Mouse (Mus musculus) lung, postnatal 0 days (tissue): ENCODE measurements around the gene D430041D05Rik. TPM values are rescaled to one million over a fixed set of nuclear protein-coding genes. Genes with fewer than 3 reads are reported as not detected.
"Not testable (repeated sequence)": the region's sequence is repeated elsewhere in the genome, so short reads cannot be mapped to it uniquely, and the experiment has no call there.

Experiments
- ATAC-seq: fragments of 200-750 bp; cut with Nextera tagmentation; 2 replicates; pipeline ENCODE4 v1.8.0; 2017; ENCODE audit warnings: moderate library complexity
- DNase-seq: peaks from one replicate; pipeline ENCODE4 v3.0.0-alpha.2; 2016; ENCODE audit warnings: low spot score
- H3K27ac ChIP-seq: fragments of 300-500 bp; sonication (generic); 2 replicates; pipeline ENCODE4 v1.5.1; 2014; ENCODE audit warnings: antibody characterized with exemption, mild to moderate bottlenecking, low read length, mixed read lengths
- H3K27me3 ChIP-seq: fragments of 300-500 bp; sonication (generic); replicated peaks from 2 replicates; pipeline ENCODE4 v1.6.1; 2014; ENCODE audit warnings: low read length, mixed read lengths; ENCODE audit not compliant: insufficient read depth
- H3K36me3 ChIP-seq: fragments of 300-500 bp; sonication (generic); 2 replicates; pipeline ENCODE4 v1.6.1; 2014; ENCODE audit warnings: low read length, mixed read lengths; ENCODE audit not compliant: insufficient read depth
- H3K4me1 ChIP-seq: fragments of 300-500 bp; sonication (generic); 2 replicates; pipeline ENCODE4 v1.6.1; 2014; ENCODE audit warnings: antibody characterized with exemption, low read depth, low read length, mixed read lengths; ENCODE audit not compliant: insufficient read depth
- H3K4me2 ChIP-seq: fragments of 300-500 bp; sonication (generic); replicated peaks from 2 replicates; pipeline ENCODE4 v1.6.1; 2014; ENCODE audit warnings: low read depth, mild to moderate bottlenecking, low read length, moderate library complexity, mixed read lengths
- H3K4me3 ChIP-seq: fragments of 300-500 bp; sonication (generic); 2 replicates; pipeline ENCODE4 v1.5.1; 2014; ENCODE audit warnings: low read depth, low read length
- H3K9ac ChIP-seq: fragments of 300-500 bp; sonication (generic); replicated peaks from 2 replicates; pipeline ENCODE4 v1.6.1; 2014; ENCODE audit warnings: low read depth, mild to moderate bottlenecking
- H3K9me3 ChIP-seq: fragments of 300-500 bp; sonication (generic); 2 replicates; pipeline ENCODE4 v1.6.1; 2016; ENCODE audit warnings: low read length, mixed read lengths
- CTCF ChIP-seq: IDR thresholded peaks from 2 replicates; pipeline ENCODE4 v1.5.1; 2016; ENCODE audit warnings: antibody characterized with exemption, mild to moderate bottlenecking
- EP300 ChIP-seq: IDR thresholded peaks from 2 replicates; pipeline ENCODE4 v1.6.1; 2016; ENCODE audit warnings: antibody characterized with exemption, mild to moderate bottlenecking, control low read depth
- WGBS: fragments of 180-500 bp; shearing (Covaris S2); extraction: QIAGEN DNeasy Blood & Tissue Kit; methylation state at CpG from one replicate; pipeline ENCODE4 v1.1.7; 2014; 5-methylcytosine and 5-hydroxymethylcytosine counted together
- polyA plus RNA-seq: library from polyadenylated mRNA; unstranded; fragments of >200 nt; fragmentation: Nextera tagmentation; extraction: Ambion mirVana; gene quantifications from 2 replicates; pipeline ENCODE4 v1.2.1, GENCODE M21; 2015

D430041D05Rik gene
- polyA plus RNA-seq, 1 experiment from 2014 or later: 0.69 TPM

DNA sequence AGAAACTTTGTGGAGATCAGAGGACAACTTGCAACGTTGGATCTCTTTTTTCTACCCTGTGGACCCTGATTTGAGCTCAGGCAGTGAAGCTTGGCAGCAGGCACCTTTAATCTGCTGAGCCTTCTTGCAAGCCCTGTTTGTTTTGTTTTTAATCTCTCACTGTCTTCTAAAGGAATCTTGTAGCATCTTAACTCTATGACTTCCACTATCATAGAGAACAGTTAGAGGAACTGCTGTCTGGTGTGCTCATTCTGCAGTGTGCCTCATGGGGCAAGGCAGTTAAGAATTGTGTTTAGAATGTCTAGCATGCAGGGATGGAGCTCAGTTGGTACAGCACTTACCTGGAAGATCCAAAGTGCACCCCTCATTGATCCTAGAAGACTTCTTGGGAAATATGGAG, 310.9 kb downstream of the D430041D05Rik start:
- DNase-seq: no peak
- no peaks in the 10 kb centered on the region for H3K36me3 ChIP-seq
- ATAC-seq: no peak
- WGBS: 67% methylated on average over 1 of the region's 1 CpGs
- H3K4me2 ChIP-seq: no peak overlapping the region
- TF ChIP-seq CTCF (no peak), EP300 (no peak)
- no peak overlapping the region for H3K9ac ChIP-seq
- no peaks in the 10 kb centered on the region for H3K27me3 ChIP-seq
- no peak overlapping the region for H3K4me3 ChIP-seq
- H3K4me1 ChIP-seq: no peaks in the 10 kb centered on the region
- H3K27ac ChIP-seq: no peak overlapping the region
- H3K9me3 ChIP-seq: no peaks in the 10 kb centered on the region

DNA sequence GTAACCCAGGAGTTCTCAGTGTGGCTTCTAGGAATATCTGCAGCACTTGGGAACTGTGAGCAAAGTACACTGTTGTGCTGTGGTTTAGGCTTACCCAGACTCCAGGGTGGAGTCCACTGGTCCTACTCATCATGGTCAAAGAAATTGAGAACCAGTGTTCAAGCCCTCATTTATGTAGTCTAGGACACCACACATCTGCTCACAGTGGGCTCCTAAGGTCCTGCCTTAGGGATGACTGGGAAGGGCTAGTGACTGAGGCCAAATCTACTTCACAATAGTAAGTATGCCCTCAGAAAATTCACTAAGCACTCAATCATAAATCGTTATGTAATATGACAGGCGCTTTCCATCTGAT, 311.6 kb downstream of the D430041D05Rik start:
- Histone ChIP-seq H3K36me3 (no peaks in the 10 kb centered on the region), H3K27me3 (no peaks in the 10 kb centered on the region), H3K4me3 (no peak overlapping the region), H3K4me1 (no peaks in the 10 kb centered on the region), H3K9ac (no peak overlapping the region), H3K27ac (no peak overlapping the region), H3K4me2 (no peak overlapping the region), H3K9me3 (no peaks in the 10 kb centered on the region)
- ATAC-seq (no peak), DNase-seq (no peak)
- WGBS: 82% methylated on average over 2 of the region's 2 CpGs
- TF ChIP-seq CTCF: no peak
- TF ChIP-seq EP300: no peak

DNA sequence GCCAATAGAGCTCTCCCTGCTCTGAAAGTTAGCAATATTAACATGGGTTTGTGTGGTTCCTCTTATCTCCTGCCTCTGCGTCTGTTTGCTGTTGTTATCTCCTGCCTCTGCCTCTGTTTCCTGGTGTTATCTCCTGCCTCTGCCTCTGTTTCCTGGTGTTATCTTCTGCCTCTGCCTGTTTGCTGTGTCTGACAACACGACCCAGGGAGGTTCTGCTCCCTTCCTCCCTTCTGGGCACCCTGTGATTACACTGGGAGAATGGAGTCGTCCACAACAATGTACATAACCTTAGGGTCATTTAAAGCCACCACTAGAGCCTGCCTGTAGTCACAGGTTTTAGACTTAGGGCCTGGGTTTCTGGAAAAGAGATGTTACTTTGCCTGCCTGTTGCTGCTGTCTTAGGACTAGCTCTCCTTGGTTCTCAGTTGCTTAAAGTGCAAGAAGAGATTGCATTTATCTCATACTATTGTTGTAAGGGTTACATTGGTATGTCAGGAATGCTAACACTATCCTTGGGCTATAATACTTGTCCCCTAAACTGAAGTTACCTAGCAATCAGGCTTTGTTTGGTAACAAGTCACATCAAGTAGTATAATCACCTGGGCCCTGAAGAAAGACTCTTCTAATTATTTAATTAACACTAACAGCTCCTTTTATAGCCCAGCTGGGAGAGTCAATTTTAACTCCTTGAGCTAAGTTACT, 312.1 kb downstream of the D430041D05Rik start:
- peak; percentile 13; the same call in 1 of the 2 replicates for ATAC-seq
- no peak for DNase-seq
- Histone ChIP-seq H3K4me3 (no peak overlapping the region), H3K27ac (no peak overlapping the region), H3K4me2 (no peak overlapping the region), H3K9ac (no peak overlapping the region), H3K4me1 (no peaks in the 10 kb centered on the region), H3K36me3 (no peaks in the 10 kb centered on the region), H3K9me3 (no peaks in the 10 kb centered on the region), H3K27me3 (no peaks in the 10 kb centered on the region)
- TF ChIP-seq EP300 (no peak), CTCF (no peak)
- 14% methylated on average over 3 of the region's 3 CpGs for WGBS

DNA sequence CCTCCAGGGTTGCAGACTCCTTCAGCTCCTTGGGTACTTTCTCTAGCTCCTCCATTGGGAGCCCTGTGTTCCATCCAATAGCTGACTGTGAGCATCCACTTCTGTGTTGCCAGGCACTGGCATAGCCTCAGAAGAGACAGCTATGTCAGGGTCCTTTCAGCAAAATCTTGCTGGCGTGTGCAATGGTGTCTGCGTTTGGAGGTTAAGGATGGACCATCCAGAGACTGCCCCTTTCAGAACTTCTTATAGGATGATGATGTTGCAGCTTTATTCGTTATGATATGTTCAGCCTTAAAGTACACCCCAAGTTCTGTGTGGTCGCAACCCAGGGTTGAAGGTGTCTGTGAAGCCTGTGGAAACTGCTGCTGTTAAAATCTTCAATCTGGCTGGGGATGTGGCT, 313.4 kb downstream of the D430041D05Rik start:
- H3K27me3 ChIP-seq, H3K4me3 ChIP-seq, H3K27ac ChIP-seq, H3K4me1 ChIP-seq, DNase-seq, H3K9me3 ChIP-seq, H3K4me2 ChIP-seq, ATAC-seq, H3K36me3 ChIP-seq, H3K9ac ChIP-seq: not testable (repeated sequence)
- WGBS: 93% methylated on average over 4 of the region's 4 CpGs

DNA sequence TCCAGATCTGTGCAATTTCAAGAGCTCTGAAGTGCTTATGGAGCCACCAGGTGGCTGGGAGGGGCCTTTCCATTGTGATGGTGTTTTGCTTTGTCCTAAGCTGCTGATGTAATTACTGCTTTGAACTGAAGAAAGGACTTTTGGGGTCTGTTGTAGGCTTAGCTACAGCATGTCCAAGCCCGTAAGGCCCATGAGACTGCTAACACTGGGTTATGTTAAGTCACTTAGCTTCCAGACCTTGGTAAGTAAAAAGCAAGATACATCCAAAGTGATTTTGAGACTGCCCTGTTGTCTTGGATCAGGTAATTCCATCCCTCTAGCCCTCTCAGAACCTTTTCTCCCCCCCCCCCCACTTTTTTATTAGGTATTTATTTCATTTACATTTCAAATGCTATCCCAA, 314.0 kb downstream of the D430041D05Rik start:
- H3K27me3 ChIP-seq, H3K4me3 ChIP-seq, H3K4me1 ChIP-seq, H3K4me2 ChIP-seq, DNase-seq, ATAC-seq, H3K36me3 ChIP-seq, H3K9me3 ChIP-seq, H3K9ac ChIP-seq, H3K27ac ChIP-seq: not testable (repeated sequence)
- WGBS: 79% methylated on average over 1 of the region's 1 CpGs

DNA sequence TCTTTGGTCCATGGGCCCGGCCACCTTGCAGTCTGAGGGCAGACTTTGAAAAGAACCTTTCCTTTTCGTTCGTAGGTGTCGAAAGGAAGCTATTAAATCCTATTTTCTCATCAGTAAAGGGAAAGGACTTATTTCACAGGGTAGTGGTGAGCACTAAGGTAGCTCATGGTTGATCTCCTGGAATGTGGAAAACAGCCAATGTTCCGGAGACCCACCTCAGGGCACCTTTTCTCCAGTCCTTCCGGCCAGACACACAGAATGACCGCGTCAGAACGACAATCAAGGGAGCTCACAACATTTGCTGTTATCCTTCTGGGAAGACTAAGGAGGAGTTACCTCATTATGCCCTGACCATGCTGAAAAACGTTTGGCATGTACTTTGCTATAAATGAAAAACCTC, 314.6 kb downstream of the D430041D05Rik start:
- TF ChIP-seq CTCF: no peak
- TF ChIP-seq EP300: no peak
- DNase-seq (no peak), ATAC-seq (no peak)
- Histone ChIP-seq H3K27ac (peak overlapping the region; percentile 52), H3K36me3 (no peaks in the 10 kb centered on the region), H3K9ac (no peak overlapping the region; the same call in 1 of the 2 replicates), H3K4me2 (peak overlapping the region; percentile 56), H3K4me1 (no peaks in the 10 kb centered on the region), H3K27me3 (no peaks in the 10 kb centered on the region), H3K9me3 (no peaks in the 10 kb centered on the region), H3K4me3 (peak overlapping the region; percentile 31)
- 39% methylated on average over 10 of the region's 10 CpGs for WGBS

DNA sequence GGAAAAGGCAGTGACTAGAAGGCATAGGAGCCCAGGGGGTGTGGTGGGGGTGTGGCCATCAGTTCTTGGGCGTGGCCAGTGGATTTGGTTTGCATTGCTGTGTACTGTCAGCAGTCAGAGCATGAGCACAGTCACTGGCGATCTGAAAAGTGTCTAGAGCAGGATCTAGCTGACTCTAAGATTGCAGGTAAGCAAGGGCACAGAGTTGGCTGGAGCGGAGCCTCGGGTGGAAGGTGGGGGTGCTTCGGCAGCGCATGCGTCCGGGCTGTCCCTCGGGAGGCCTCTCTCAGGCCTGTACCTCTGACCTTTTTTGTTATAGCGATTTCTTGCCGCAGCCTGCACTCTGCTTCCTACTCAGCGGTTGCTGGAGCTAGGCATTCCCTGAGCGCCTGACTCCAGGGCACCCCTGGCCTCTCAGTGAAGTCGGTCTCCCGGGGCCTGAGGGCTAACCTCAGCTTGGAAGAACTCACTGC, 315.0 kb downstream of the D430041D05Rik start, which contains the start of gene Cd59a:
TSS of gene Cd59a (plus strand) at position 61 of the 473 bp plus-strand sequence.
- no peaks in the 10 kb centered on the region for H3K9me3 ChIP-seq
- no peak within 1 kb of the TSS; the same call in 1 of the 2 replicates for H3K9ac ChIP-seq
- no peaks in the 10 kb centered on the region for H3K36me3 ChIP-seq
- H3K4me2 ChIP-seq: peak within 1 kb of the TSS; percentile 56
- H3K27me3 ChIP-seq: no peaks in the 10 kb centered on the region
- peak within 1 kb of the TSS; percentile 52 for H3K27ac ChIP-seq
- H3K4me3 ChIP-seq: peak within 1 kb of the TSS; percentile 31
- DNase-seq (peak; percentile 88), ATAC-seq (peak; percentile 94)
- WGBS: 2% methylated on average over 15 of the region's 15 CpGs
- TF ChIP-seq CTCF (no peak), EP300 (no peak)
- H3K4me1 ChIP-seq: no peaks in the 10 kb centered on the region
